Mouse (Mus musculus): ENCODE measurements around the gene Nox1.
"Not testable (repeated sequence)": the region's sequence is repeated elsewhere in the genome, so short reads cannot be mapped to it uniquely, and the experiment has no call there.

The Nox1 gene

DNA sequence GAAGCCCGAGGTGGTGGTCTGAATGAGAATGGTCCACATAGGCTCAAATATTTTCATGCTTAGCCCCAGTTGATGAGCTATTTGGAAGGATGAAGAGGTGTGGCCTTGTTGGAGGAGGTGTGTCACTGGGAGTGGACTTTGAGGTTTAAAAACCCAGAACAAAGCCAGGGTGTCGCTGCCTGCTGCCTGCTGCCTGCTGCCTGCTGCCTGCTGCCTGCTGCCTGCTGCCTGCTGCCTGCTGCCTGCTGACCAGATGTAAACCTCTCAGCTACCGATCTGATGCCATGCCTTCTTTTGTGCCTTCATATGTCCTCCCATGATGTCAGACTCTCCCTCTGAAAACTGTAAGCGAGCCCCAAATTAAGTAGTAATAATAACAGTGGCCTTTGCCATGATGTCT, at the start of gene Nox1:
Nox1 (minus strand) TSS at position 101 of the 400 bp plus-strand sequence.
- no peak for DNase-seq (ENCODE audit: low spot score in 2 of 2)

DNA sequence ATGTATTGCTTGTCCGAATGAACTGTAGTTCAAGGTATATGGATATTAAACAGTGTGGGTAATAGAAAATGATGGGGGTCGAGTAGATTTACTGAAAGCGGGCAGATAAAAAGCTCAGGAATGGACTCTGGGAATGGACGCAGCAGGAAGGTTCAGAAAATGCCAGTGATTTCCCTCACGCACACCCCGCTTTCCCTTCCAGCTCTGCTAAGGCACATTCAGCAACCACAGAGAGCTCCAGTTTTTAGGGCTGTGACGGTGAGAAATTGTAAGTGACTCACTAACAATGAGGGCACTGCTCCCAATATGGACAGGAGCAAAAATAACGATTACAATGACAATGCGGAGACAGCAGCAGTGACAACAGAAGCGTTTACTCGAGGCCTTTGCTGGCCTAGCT, 40.4 kb upstream of the Nox1 start:
- no peak for DNase-seq (ENCODE audit: low spot score in 2 of 2)

GRCm38 (mm10) chrX:134261191-134261590, 39.4 kb upstream of the Nox1 start:
- no peak for DNase-seq (ENCODE audit: low spot score in 2 of 2)

GRCm38 (mm10) chrX:134248202-134248601, 26.4 kb upstream of the Nox1 start:
- no peak for DNase-seq (ENCODE audit: low spot score in 2 of 2)

- no peak for DNase-seq (ENCODE audit: low spot score in 2 of 2)
Measured at GRCm38 (mm10) chrX:134245946-134246345, 24.2 kb upstream of the Nox1 start.

GRCm38 (mm10) chrX:134238266-134238665, 16.5 kb upstream of the Nox1 start:
- DNase-seq (ENCODE audit: low spot score in 2 of 2), result no peak

DNA sequence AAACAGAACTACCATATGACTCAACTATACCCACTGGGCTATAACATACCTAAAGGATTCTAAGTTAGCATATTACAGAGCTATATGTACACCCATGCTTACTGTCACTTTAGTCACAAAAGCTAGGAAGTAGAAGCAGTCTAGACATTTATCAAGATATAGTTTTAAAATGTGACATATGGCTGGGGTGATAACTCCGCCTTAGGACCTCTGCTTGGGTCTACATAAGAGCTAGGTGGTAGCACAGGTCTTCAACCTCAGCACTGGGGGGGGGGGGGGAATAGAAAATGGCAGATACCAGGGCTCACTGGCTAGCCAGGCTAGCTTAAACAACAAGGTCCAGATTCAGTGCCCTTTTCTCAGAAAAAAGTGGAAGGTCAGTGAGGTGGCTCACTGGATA, 11.3 kb upstream of the Nox1 start:
- DNase-seq (ENCODE audit: low spot score in 2 of 2), result no peak

GRCm38 (mm10) chrX:134220618-134221017, 1.1 kb downstream of the Nox1 start:
- DNase-seq (ENCODE audit: low spot score in 2 of 2), result no peak

DNA sequence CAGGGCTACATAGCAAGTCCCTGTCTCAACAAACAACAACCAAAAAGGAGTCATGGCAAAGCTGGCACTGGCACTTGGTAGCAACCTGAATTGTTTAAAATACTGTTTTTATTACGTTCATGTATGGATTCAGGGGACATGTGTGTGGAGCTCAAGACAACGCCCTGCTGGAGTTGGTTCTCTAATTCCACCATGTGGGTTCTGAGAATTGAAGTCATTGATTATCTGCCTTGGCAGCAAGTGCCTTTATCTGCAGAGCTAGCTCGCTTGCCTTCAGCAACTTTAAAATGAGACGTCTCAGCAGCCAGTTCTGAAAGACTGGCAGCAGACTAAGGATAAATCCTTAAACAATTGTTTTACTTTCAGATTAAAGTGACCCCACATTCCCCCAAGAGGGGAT, 3.6 kb downstream of the Nox1 start:
- DNase-seq (ENCODE audit: low spot score in 2 of 2), result no peak

DNA sequence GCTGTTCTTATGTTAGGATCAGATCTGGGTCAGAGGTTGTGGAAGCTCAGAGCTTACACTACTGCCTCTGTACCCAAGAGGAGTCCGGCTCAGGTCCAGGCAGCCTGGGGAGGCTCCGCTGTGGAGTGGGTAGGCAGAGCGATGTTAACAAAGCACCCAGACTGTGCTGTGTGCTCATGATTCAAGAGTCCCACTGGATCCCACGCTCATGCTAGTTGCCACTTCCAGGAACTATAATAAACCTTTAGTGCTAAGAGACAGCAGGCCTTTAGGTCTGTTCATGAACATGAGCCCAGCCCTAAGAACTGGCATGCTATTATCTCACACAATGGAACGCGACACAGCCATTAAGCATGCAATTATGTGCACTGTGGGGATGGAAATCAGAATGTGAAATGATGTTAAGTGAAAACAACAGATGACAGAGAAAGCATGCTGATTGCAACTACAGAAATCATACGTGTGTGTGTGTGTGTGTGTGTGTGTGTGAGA, 10.6 kb downstream of the Nox1 start:
- DNase-seq (ENCODE audit: low spot score in 2 of 2), result no peak

DNA sequence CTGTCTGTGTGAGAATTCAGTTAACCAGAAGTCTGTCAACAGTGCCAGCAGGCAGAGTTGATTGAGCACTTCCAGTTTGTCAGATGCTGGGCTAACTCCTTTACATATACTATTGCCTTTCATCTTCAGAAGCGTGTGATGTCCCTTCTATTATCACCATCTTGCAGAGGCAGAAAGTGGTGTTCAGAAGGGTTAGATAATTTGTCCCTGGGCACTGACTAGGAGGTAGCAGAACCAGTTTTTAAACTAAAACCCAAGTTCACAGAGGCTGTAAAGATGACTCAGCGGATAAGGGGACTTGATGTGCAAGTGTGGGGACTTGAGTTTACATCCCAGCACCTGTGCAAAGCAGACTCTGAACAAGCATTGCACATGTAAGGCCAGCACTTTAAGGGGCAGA, 13.3 kb downstream of the Nox1 start:
- DNase-seq (ENCODE audit: low spot score in 2 of 2), result no peak

GRCm38 (mm10) chrX:134187201-134187600, 34.6 kb downstream of the Nox1 start, which contains the start of gene Arl13a:
Arl13a (plus strand) TSS chrX:134187501.
- DNase-seq (ENCODE audit: low spot score in 2 of 2), result not testable (repeated sequence)

DNA sequence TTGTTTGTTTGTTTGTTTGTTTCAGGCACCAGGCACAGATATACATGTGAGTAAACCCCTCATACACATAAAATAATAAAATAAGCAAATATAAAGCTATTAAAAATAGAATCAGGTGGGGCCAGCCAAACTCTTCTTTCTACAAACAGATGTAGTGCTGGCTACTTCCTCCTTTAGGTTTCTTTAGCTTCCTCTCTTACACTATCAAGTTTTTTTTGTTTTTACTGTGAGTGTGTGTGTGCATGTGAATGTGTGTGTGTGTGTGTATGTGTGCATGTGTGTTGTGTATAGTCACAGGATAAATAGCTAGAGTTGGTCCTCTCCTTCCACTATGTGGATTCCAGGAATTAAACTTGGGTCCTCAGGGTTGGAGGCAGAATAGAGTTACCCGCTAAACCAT, 47.1 kb downstream of the Nox1 start:
- no peak for DNase-seq (ENCODE audit: low spot score in 2 of 2)

DNA sequence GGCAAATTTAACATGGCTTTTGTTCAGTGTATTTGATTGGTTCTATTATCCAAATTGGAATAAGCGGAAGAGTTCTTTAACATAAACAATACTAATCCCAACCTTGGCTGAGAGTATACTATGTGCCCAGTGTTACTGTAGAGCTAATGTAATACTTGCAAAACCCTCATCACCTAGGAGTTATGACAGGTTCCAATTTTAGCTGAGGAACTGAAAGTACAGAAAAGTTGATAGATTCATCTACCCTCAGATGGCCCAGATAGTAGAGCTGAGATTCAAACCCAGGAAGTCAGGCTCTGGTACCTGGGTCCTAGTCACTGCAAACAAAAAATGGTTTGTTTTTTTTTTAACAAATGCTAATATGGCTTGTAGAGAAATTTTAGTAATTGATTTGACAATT, 51.2 kb downstream of the Nox1 start:
- DNase-seq (ENCODE audit: low spot score in 2 of 2), result no peak

- DNase-seq (ENCODE audit: low spot score in 2 of 2), result peak in 1 of 2 experiments; percentile 16
Measured at GRCm38 (mm10) chrX:134163484-134163883, 58.3 kb downstream of the Nox1 start.

GRCm38 (mm10) chrX:134162826-134163225, 58.9 kb downstream of the Nox1 start:
- DNase-seq (ENCODE audit: low spot score in 2 of 2), result peak; percentile 8 to 17

DNA sequence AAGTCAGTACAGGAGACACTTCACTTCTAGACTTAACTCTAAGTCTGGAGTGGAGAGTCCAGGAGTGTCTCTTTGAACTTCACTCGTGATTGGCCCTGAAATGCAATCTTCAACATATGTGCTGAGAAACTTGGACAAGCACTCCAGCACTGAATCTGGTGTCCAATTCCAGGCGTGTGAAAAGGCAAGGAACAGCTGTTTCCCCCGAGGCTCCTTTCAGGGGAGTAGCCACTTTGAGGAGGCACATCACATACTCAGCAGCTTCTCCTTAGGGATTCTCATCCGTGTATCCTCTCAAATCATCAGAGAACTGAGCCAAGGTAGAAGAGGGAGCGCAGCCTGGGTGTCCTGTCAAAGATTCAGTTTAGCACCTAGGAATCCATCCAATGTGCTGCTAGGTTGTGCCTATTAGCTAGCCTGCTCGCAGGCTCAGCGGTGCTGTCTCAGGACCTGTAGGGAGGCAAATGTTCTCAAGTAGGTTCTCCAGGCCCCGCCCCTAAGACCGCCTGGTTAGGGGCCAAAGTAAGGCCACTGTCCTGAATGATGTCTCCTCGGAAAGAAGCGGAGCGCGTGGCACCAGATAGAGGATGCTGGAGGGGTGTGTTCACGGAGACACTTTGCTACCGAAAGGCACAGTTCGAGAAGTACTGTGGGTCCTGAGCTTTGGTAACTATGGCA, 59.6 kb downstream of the Nox1 start, which contains the start of gene Xkrx:
Xkrx (minus strand) TSS at position 34 of the 678 bp plus-strand sequence.
- peak in 1 of 2 experiments; percentile 21 for DNase-seq (ENCODE audit: low spot score in 2 of 2)

- no peak for DNase-seq (ENCODE audit: low spot score in 2 of 2)
Measured at GRCm38 (mm10) chrX:134160442-134160841, 61.3 kb downstream of the Nox1 start.

- DNase-seq (ENCODE audit: low spot score in 2 of 2), result no peak
Measured at GRCm38 (mm10) chrX:134158151-134158550, 63.6 kb downstream of the Nox1 start.

- no peak for DNase-seq (ENCODE audit: low spot score in 2 of 2)
Measured at GRCm38 (mm10) chrX:134141986-134142385, 79.8 kb downstream of the Nox1 start.

DNA sequence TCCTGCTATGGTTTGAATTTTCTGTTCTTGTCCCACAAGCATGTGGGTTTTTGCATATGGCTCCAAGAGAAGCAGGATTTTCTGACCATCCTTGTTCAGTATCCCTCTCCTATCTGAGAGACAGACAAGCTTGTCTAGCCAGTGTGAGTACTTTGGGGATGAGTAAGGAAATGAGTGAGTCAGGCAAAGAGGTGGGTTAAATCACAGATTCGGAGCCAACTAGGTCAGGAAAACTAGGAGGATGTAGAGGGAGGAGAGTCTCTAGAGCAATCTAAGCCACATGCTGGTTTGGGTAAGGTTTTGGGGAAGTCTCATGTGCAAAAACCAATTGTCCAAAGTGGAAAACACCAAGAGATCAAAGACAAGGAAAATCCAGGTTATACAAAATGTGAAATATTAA, 80.2 kb downstream of the Nox1 start:
- no peak for DNase-seq (ENCODE audit: low spot score in 2 of 2)

- DNase-seq (ENCODE audit: low spot score in 2 of 2), result no peak
Measured at GRCm38 (mm10) chrX:134140024-134140423, 81.7 kb downstream of the Nox1 start.

GRCm38 (mm10) chrX:134133821-134134220, 87.9 kb downstream of the Nox1 start:
- peak in 1 of 2 experiments; percentile 13 for DNase-seq (ENCODE audit: low spot score in 2 of 2)

- DNase-seq (ENCODE audit: low spot score in 2 of 2), result no peak
Measured at GRCm38 (mm10) chrX:134132295-134132694, 89.5 kb downstream of the Nox1 start.

All from spleen, postnatal 10 days (tissue).